Mouse (Mus musculus): ENCODE measurements around the gene Ttyh2. TPM values are rescaled to one million over a fixed set of nuclear protein-coding genes. Genes with fewer than 3 reads are reported as not detected.

Gene Ttyh2
- total RNA-seq (2021) = 10 to 100 TPM; 16.0 to 19.4 TPM
- long read RNA-seq, experiment 1, partial matches to known transcripts = 11 of 13 reads
- long read RNA-seq, experiment 1, other reads (novel, unspliced or antisense) = 1 of 13 reads
- long read RNA-seq, experiment 2, partial matches to known transcripts = 18 of 21 reads
- long read RNA-seq, experiment 2, other reads (novel, unspliced or antisense) = 0 of 21 reads

DNA sequence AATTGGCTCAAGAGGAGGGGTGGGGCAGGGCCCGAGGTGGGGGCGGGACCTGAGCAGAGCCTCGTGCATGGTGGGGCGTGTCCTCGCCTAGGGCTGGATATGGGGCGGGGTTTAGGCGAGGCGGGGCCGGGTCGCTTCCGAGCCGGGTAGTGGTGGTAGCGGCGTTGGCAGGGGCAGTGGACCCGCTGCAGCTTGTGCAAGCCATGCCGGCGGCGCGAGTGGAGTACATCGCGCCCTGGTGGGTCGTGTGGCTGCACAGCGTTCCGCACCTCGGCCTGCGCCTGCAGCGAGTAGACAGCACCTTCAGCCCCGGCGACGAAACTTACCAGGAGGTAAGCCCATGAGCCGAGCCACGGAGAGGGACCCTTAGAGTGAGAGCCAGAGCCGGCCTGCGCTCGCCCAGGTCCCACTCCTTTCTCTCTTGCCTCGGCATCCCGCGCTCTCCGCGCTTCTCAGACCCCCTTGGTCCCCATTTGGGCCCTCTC, at the start of gene Ttyh2:
TSS of gene Ttyh2 (plus strand) at position 91 of the 485 bp plus-strand sequence.
- peak; percentile 79 to 84 for DNase-seq
- intact Hi-C loops (cut with DNase I) = no loop called here

DNA sequence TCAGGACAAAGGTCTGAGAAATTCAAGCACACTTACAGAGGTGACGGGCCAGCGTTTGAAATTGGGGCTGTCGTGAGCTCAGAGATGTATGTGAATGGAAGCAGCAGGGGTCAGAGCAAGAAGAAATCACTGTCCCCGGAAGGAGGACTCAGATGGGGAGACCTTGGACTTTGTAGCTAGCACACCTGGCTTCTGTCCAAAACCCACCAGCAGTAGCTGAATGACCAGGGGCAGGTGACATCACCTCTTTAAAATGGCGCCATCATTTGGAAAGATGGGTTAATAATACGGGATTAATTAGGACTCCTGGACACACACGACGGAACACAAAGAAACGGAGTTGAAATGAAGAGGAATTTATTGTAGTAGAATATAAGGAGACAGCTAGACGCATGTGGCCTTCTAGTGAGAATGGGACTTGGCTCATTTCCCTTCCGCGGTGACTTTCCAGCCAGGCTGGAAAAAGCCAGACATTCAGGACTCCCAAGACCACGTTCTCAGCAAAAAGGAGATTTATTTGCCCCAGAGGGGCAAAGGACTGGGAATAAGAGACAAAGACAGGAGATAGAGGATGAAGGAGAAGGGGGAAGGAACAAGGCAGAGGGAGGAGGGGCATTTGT, 49.0 kb upstream of the Ttyh2 start:
- intact Hi-C loops (cut with DNase I) = no loop called here
- no peak for DNase-seq

DNA sequence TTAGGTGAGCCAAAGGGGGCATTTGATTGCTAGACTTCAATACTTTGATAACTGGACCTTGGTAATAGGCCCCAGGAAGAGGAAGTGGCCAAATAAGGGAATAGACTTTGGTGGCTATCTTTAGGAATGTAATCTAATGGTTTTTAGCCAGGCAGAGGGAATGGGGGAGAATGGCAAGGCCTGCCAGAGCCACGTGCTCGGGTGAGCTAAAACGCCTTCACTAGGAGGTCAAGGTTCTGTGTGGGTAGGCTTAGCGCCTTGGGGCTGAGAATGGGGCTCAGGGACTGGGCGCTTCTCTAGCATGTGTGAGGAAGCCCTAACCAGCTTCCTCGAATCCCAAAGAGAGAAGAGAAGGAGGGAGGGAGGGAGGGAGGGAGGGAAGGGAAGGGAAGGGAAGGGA, 48.2 kb upstream of the Ttyh2 start:
- DNase-seq = no peak
- intact Hi-C loops (cut with DNase I) = no loop called here

DNA sequence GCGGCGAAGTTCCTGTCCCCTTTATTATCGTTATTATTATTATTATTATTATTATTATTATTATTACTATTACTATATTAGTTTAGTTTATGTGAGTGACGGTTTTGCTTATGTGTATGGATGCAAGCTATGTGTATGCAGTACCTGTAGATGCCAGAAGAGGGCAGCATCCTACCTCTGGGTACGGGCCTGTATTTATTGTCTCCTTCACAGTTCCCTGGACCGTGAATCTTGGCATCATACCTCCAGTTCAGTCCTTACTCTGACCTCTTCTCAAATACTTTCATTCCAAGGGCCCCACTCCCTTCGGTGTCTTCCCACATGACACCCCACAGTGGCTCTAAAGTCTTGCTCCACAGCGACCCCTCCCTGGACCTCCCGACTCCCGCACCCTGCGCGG, 47.2 kb upstream of the Ttyh2 start:
- intact Hi-C loops (cut with DNase I) = no loop called here
- no peak for DNase-seq

DNA sequence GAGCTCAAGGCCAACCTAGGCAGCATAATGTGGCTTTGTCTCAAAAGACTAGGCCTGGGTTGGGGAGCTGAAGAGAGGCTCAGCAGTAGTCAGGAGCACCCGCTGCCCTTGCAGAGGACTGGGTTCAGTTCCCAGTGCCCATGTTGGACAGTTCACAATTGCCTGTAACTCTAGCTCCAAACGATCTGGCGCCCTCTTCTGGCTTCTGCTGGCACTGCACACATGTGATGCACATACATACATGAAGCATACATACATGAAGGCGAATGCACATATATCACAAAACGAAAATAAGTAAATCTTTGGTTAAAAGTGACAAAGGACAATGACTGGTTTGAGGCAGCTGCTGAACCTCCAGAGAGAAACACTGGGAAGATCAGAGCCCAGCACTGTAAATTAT, 45.2 kb upstream of the Ttyh2 start:
- DNase-seq = no peak
- intact Hi-C loops (cut with DNase I) = no loop called here

DNA sequence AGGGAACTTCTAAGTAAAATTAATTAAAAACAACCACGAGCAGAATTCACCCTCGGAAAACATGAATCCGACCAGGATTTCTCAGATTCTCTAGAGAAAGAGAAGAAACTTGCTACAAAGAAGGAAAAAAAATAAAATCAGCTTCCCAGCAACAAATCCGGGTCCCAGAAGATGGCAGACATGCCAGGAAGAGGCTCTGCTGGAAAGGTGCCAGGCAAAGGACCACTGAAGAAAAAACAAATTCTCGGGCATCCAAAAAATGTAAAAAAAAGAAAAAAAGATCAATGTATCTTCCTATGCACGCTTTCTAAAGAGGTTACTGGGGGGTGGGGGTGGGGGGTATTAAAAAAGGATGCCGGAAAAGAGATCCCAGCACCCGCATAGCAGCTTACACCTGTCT, 43.0 kb upstream of the Ttyh2 start:
- DNase-seq = no peak
- intact Hi-C loops (cut with DNase I) = no loop called here

DNA sequence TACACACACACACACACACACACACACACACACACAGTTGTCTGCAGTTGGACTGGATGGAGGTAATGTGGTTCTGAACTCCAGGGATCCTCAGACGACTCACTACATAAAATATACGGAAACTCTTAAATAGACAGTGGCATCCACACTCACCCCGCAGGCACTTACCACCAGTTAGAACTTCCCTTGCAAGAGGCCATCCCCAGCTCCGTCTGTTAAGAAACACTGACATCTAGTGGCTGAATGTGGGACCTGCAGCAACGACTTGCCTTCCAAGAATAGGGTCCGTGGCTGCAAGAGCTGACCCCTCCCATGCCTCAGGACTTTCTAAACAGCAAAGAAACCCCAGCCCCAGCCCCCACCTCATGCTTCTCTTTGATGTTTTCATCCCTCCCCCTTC, 38.9 kb upstream of the Ttyh2 start:
- peak; percentile 46 to 64 for DNase-seq
- intact Hi-C loops (cut with DNase I) = loop anchor here (2.0 to 5.0 kb wide), 3 partner anchors 114 to 771 kb away; no protein-coding TSS in a partner anchor

GRCm38 (mm10) chr11:114636727-114637505, 38.3 kb upstream of the Ttyh2 start:
- no peak for DNase-seq

GRCm38 (mm10) chr11:114638647-114639290, 36.5 kb upstream of the Ttyh2 start:
- intact Hi-C loops (cut with DNase I) = loop anchor here (5.0 kb wide), 2 partner anchors 116 to 161 kb away; no protein-coding TSS in a partner anchor
- DNase-seq = no peak

More at GRCm38 (mm10) chr11:114636727-114637505, 38.3 kb upstream of the Ttyh2 start:
- intact Hi-C loops (cut with DNase I) = loop anchor here (2.0 to 5.0 kb wide), 3 partner anchors 115 to 772 kb away; no protein-coding TSS in a partner anchor

DNA sequence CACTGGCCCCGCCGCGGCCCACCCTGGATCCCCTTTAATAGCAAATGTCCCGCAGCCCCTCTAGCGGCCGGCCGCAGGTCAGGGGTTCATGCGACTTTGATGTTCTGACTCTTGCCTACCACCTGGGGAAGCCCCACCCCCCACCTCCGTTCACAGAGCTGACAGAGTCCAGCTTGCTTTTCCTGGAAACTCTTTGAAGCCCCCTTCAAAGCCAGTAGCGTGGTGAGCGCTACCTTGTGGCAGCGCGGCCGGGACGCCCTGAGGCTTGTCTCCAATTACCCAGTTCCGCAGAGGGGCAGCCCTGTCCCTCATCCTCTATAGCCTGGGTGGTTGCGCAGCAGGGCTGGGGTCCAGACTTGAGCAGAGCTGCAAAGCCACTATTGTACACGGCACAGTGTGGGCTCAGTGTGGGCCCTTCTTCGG, 35.5 kb upstream of the Ttyh2 start:
- no peak for DNase-seq
- intact Hi-C loops (cut with DNase I) = loop anchor here (5.0 kb wide), 2 partner anchors 117 to 162 kb away; no protein-coding TSS in a partner anchor

GRCm38 (mm10) chr11:114640658-114641057, 34.6 kb upstream of the Ttyh2 start:
- intact Hi-C loops (cut with DNase I) = no loop called here
- DNase-seq = no peak

DNA sequence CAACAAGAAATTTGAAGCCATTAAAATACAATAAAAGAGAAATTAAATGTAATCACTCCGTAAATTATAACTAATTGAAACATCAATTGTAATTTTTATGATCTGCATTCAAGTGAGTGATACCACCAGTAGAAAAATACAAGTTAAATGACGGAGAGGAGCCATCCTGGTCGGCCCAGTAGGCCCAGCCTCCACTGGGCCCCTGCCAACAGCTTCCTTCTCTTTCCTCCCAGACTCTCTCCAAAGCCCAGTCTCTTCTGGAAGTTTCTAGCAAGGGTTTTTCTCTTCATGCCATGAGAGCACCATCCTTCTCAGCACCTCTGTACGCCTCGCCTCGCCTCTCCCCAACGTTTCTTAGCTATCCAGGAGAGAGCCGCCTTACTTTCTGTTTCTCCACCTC, 34.1 kb upstream of the Ttyh2 start:
- intact Hi-C loops (cut with DNase I) = no loop called here
- DNase-seq = no peak

GRCm38 (mm10) chr11:114642184-114642583, 33.0 kb upstream of the Ttyh2 start:
- intact Hi-C loops (cut with DNase I) = no loop called here
- no peak for DNase-seq

DNA sequence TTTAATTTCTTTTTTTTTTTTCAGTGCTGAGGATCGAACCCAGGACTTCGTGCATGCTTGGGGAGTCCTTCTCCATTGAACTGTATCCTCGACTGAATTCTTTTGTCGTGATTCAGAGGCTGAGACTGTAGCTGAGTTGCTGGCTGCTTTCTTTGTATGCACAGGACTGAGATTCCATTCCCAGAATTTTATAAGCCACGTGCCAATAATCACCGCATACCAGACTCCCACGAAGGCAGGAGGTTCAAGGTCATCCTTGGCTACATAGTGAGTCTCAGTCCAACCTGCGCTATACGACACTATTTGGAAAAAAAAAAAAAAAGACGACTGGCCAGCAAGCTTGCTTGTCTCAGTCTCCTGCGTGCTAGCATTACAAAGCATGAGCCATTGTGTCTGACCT, 32.3 kb upstream of the Ttyh2 start:
- intact Hi-C loops (cut with DNase I) = no loop called here
- no peak for DNase-seq

DNA sequence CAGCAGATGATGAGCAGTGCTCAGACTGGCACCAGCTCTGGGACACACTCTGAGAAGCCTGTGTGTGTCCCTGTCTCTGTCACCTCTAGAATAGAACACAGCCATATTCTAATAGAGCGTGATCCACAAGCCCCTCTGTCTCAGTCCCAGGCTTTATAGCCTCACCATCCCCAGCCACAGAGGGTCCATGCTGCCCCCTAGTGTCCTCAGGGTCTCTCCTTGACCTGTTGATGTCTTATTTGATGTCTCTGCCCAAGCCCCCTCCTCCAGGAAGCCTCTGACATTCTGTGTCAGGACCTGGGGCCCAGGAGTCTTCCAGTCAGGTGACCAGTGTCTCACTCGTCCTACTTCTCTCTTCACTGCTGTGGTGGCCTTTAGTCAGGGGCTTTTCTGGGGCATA, 31.1 kb upstream of the Ttyh2 start:
- DNase-seq = no peak
- intact Hi-C loops (cut with DNase I) = no loop called here

DNA sequence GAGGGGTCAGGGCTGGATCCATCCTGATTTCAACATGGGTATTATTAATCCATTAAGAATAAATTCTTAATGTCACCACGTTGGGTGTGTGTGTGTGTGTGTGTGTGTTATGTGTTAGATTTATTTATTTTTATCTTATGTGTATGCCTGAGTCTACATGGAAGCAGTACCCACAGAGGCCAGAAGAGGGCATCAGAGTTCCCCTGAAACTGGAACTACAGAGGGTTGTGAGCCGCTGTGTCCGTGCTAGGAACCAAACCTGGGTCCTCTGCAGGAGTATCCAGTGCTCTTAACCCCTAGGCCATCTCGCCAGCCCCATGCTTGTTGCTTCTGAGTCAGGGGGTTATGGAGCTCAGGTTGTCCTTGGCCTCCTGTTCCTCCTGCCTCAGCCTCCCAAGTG, 25.7 kb upstream of the Ttyh2 start:
- DNase-seq = no peak
- intact Hi-C loops (cut with DNase I) = no loop called here

- no peak for DNase-seq
- intact Hi-C loops (cut with DNase I) = no loop called here
Observed at GRCm38 (mm10) chr11:114652531-114652930, 22.7 kb upstream of the Ttyh2 start.

GRCm38 (mm10) chr11:114653664-114654063, 21.6 kb upstream of the Ttyh2 start:
- intact Hi-C loops (cut with DNase I) = no loop called here

GRCm38 (mm10) chr11:114654552-114654951, 20.7 kb upstream of the Ttyh2 start:
- peak in 1 of 2 experiments; percentile 27 for DNase-seq
- intact Hi-C loops (cut with DNase I) = no loop called here

More at GRCm38 (mm10) chr11:114653664-114654063, 21.6 kb upstream of the Ttyh2 start:
- DNase-seq = no peak

GRCm38 (mm10) chr11:114655350-114656008, 19.8 kb upstream of the Ttyh2 start:
- intact Hi-C loops (cut with DNase I) = no loop called here
- no peak for DNase-seq
